Mouse (Mus musculus) monocyte, adult 2 months (primary cell): ENCODE data around the gene Rgs7bp.
"Not testable (repeated sequence)": the region's sequence is repeated elsewhere in the genome, so short reads cannot be mapped to it uniquely, and the experiment has no call there.

Source experiments
- DNase-seq, 2 experiments: peaks; one replicate each; pipeline ENCODE4 v3.0.0; 2022; ENCODE audit warnings: low spot score in 2 of 2, low read depth in 1 of 2

Gene Rgs7bp

GRCm38 (mm10) chr13:104937759-104938158, 117.0 kb downstream of the Rgs7bp start:
- no peak for DNase-seq

GRCm38 (mm10) chr13:104936586-104936985, 118.1 kb downstream of the Rgs7bp start:
- no peak for DNase-seq

GRCm38 (mm10) chr13:104931635-104932532, 122.8 kb downstream of the Rgs7bp start:
- no peak for DNase-seq

- DNase-seq, result no peak
Observed at GRCm38 (mm10) chr13:104930814-104931213, 123.9 kb downstream of the Rgs7bp start.

- DNase-seq, result no peak
Observed at GRCm38 (mm10) chr13:104918663-104919062, 136.1 kb downstream of the Rgs7bp start.

- DNase-seq, result not testable (repeated sequence)
Observed at GRCm38 (mm10) chr13:104916771-104917170, 138.0 kb downstream of the Rgs7bp start.

GRCm38 (mm10) chr13:104916106-104916505, 138.6 kb downstream of the Rgs7bp start:
- DNase-seq, result no peak

GRCm38 (mm10) chr13:104914288-104914895, 140.3 kb downstream of the Rgs7bp start:
- DNase-seq, result no peak

- DNase-seq, result not testable (repeated sequence)
Observed at GRCm38 (mm10) chr13:104911626-104912025, 143.1 kb downstream of the Rgs7bp start.

GRCm38 (mm10) chr13:104911006-104911405, 143.7 kb downstream of the Rgs7bp start:
- DNase-seq, result not testable (repeated sequence)

GRCm38 (mm10) chr13:104908691-104909090, 146.0 kb downstream of the Rgs7bp start:
- DNase-seq, result no peak
